Mouse (Mus musculus) limb, embryonic 11.5 days (tissue): ENCODE results near the gene Gm5741. TPM values are rescaled to one million over a fixed set of nuclear protein-coding genes. Genes with fewer than 3 reads are reported as not detected.

Source experiments
- ATAC-seq: fragments of 200-750 bp; cut with Nextera tagmentation; 2 replicates; pipeline ENCODE4 v1.8.0; 2017; ENCODE audit warnings: low read depth; ENCODE audit not compliant: insufficient number of reproducible peaks, low FRiP score, low TSS enrichment
- DNase-seq: peaks from one replicate; pipeline ENCODE4 v3.0.0-alpha.2; 2015; ENCODE audit warnings: low spot score
- H3K27ac ChIP-seq: fragments of 300-500 bp; sonication (generic); replicated peaks from 2 replicates; pipeline ENCODE4 v1.5.1; 2014; ENCODE audit warnings: low read depth, mild to moderate bottlenecking, low read length
- H3K27me3 ChIP-seq: fragments of 300-500 bp; sonication (generic); 2 replicates; pipeline ENCODE4 v1.6.1; 2014; ENCODE audit warnings: mild to moderate bottlenecking, low read length, mixed read lengths; ENCODE audit not compliant: control insufficient read depth, insufficient read depth
- H3K36me3 ChIP-seq: fragments of 300-500 bp; sonication (generic); 2 replicates; pipeline ENCODE4 v1.6.1; 2014; ENCODE audit warnings: mild to moderate bottlenecking, low read length, moderate library complexity, mixed read lengths; ENCODE audit not compliant: control insufficient read depth, insufficient read depth
- H3K4me1 ChIP-seq: fragments of 300-500 bp; sonication (generic); 2 replicates; pipeline ENCODE4 v1.6.1; 2014; ENCODE audit warnings: low read length, mixed read lengths; ENCODE audit not compliant: control insufficient read depth, insufficient read depth
- H3K4me2 ChIP-seq: fragments of 300-500 bp; sonication (generic); 2 replicates; pipeline ENCODE4 v1.6.1; 2014; ENCODE audit warnings: low read depth, mild to moderate bottlenecking, moderate library complexity; ENCODE audit not compliant: severe bottlenecking
- H3K4me3 ChIP-seq: fragments of 300-500 bp; sonication (generic); 2 replicates; pipeline ENCODE4 v1.5.1; 2014; ENCODE audit warnings: low read depth, low read length
- H3K9ac ChIP-seq: fragments of 300-500 bp; sonication (generic); 2 replicates; pipeline ENCODE4 v1.6.1; 2014; ENCODE audit warnings: mild to moderate bottlenecking, low read length
- H3K9me3 ChIP-seq: fragments of 300-500 bp; sonication (generic); 2 replicates; pipeline ENCODE4 v1.6.1; 2016; ENCODE audit warnings: low read length; ENCODE audit not compliant: control insufficient read depth
- WGBS: fragments of 180-500 bp; shearing (Covaris S2); extraction: QIAGEN DNeasy Blood & Tissue Kit; methylation state at CpG from one replicate; pipeline ENCODE4 v1.1.7; 2014; 5-methylcytosine and 5-hydroxymethylcytosine counted together
- polyA plus RNA-seq: library from polyadenylated mRNA; unstranded; fragments of >200 nt; fragmentation: Nextera tagmentation; extraction: Ambion mirVana; gene quantifications from 2 replicates; pipeline ENCODE4 v1.2.1, GENCODE M21; 2014

The Gm5741 gene
- polyA plus RNA-seq, 1 experiment from 2014 or later, result not detected

- Histone ChIP-seq H3K4me3 (peak overlapping the region; percentile 63), H3K36me3 (peaks cover 18% of the 10 kb centered on the region), H3K9me3 (no peaks in the 10 kb centered on the region), H3K9ac (peak overlapping the region; percentile 91), H3K4me1 (peaks cover 9% of the 10 kb centered on the region; the same call in 1 of the 2 replicates), H3K27me3 (no peaks in the 10 kb centered on the region), H3K4me2 (peak overlapping the region; percentile 87), H3K27ac (peak overlapping the region; percentile 99)
- under 1% methylated on average over 56 of the region's 57 CpGs for WGBS
- DNase-seq (peak; percentile 67), ATAC-seq (no peak)
These were observed 29.9 kb downstream of the Gm5741 start for GRCm38 (mm10) chr8:85037681-85038531.

- Histone ChIP-seq H3K36me3 (peaks cover 16% of the 10 kb centered on the region), H3K4me2 (peak overlapping the region; percentile 87), H3K4me3 (peak overlapping the region; percentile 63), H3K27ac (peak overlapping the region; percentile 99), H3K27me3 (no peaks in the 10 kb centered on the region), H3K9me3 (no peaks in the 10 kb centered on the region), H3K9ac (peak overlapping the region; percentile 91), H3K4me1 (peaks cover 9% of the 10 kb centered on the region; the same call in 1 of the 2 replicates)
- DNase-seq, result no peak
- peak; percentile 60 for ATAC-seq
- WGBS, result under 1% methylated on average over 14 of the region's 14 CpGs
These were observed 30.5 kb downstream of the Gm5741 start for GRCm38 (mm10) chr8:85037366-85037680.

- Histone ChIP-seq H3K4me2 (peak within 1 kb of the TSS; percentile 87), H3K4me1 (peaks cover 9% of the 10 kb centered on the region; the same call in 1 of the 2 replicates), H3K9me3 (no peaks in the 10 kb centered on the region), H3K36me3 (peaks cover 16% of the 10 kb centered on the region), H3K27me3 (no peaks in the 10 kb centered on the region), H3K27ac (peak within 1 kb of the TSS; percentile 99), H3K9ac (peak within 1 kb of the TSS; percentile 91), H3K4me3 (peak within 1 kb of the TSS; percentile 63)
- ATAC-seq (peak; percentile 92), DNase-seq (peak; percentile 90)
- WGBS, result under 1% methylated on average over 59 of the region's 59 CpGs
These were observed 30.9 kb downstream of the Gm5741 start, which contains the start of gene Tnpo2 for GRCm38 (mm10) chr8:85036718-85037365. Gene Tnpo2, plus strand, starts transcription at chr8:85036915.

- Histone ChIP-seq H3K4me3 (peak overlapping the region; percentile 63), H3K27me3 (no peaks in the 10 kb centered on the region), H3K36me3 (peaks cover 17% of the 10 kb centered on the region), H3K4me1 (peaks cover 9% of the 10 kb centered on the region; the same call in 1 of the 2 replicates), H3K4me2 (peak overlapping the region; percentile 65), H3K27ac (peak overlapping the region; percentile 72), H3K9me3 (no peaks in the 10 kb centered on the region), H3K9ac (peak overlapping the region; percentile 49)
- 0% methylated on average over 9 of the region's 9 CpGs for WGBS
- peak; percentile 37 for ATAC-seq
- DNase-seq, result no peak
These were observed 31.4 kb downstream of the Gm5741 start for GRCm38 (mm10) chr8:85036381-85036717.

GRCm38 (mm10) chr8:85035728-85036310, 32.0 kb downstream of the Gm5741 start:
- ATAC-seq (0 out of 2 replicates have a peak, but pooled peaks have one; percentile 3), DNase-seq (peak; percentile 58)
- under 1% methylated on average over 15 of the region's 15 CpGs for WGBS
- Histone ChIP-seq H3K4me2 (peak overlapping the region; percentile 65), H3K4me3 (peak overlapping the region; percentile 63), H3K4me1 (peaks cover 9% of the 10 kb centered on the region; the same call in 1 of the 2 replicates), H3K9me3 (no peaks in the 10 kb centered on the region), H3K9ac (peak overlapping the region; percentile 49), H3K36me3 (peaks cover 14% of the 10 kb centered on the region), H3K27me3 (no peaks in the 10 kb centered on the region), H3K27ac (peak overlapping the region; percentile 72)

- ATAC-seq, result no peak
- H3K9me3 ChIP-seq, result no peaks in the 10 kb centered on the region
- no peak overlapping the region for H3K27ac ChIP-seq
- peak overlapping the region; percentile 49 for H3K9ac ChIP-seq
- peak overlapping the region; percentile 63 for H3K4me3 ChIP-seq
- H3K4me1 ChIP-seq, result peaks cover 9% of the 10 kb centered on the region; the same call in 1 of the 2 replicates
- H3K27me3 ChIP-seq, result no peaks in the 10 kb centered on the region
- peak overlapping the region; percentile 65 for H3K4me2 ChIP-seq
- DNase-seq, result no peak
- 8% methylated on average over 12 of the region's 12 CpGs for WGBS
- peaks cover 12% of the 10 kb centered on the region; the same call in 1 of the 2 replicates for H3K36me3 ChIP-seq
These were observed 32.5 kb downstream of the Gm5741 start for GRCm38 (mm10) chr8:85035165-85035727.

GRCm38 (mm10) chr8:85034764-85035163, 33.0 kb downstream of the Gm5741 start:
- H3K4me3 ChIP-seq, result peak overlapping the region; percentile 63
- ATAC-seq (no peak), DNase-seq (peak; percentile 86)
- no peaks in the 10 kb centered on the region for H3K27me3 ChIP-seq
- H3K4me1 ChIP-seq, result peaks cover 9% of the 10 kb centered on the region; the same call in 1 of the 2 replicates
- no peaks in the 10 kb centered on the region for H3K9me3 ChIP-seq
- H3K36me3 ChIP-seq, result peaks cover 15% of the 10 kb centered on the region; the same call in 1 of the 2 replicates
- WGBS, result 5% methylated on average over 13 of the region's 13 CpGs
- H3K4me2 ChIP-seq, result peak overlapping the region; percentile 65
- peak overlapping the region; percentile 40; the same call in 1 of the 2 replicates for H3K9ac ChIP-seq
- no peak overlapping the region for H3K27ac ChIP-seq

GRCm38 (mm10) chr8:85033867-85034266, 33.9 kb downstream of the Gm5741 start:
- no peak overlapping the region for H3K9ac ChIP-seq
- H3K27me3 ChIP-seq, result no peaks in the 10 kb centered on the region
- peaks cover 8% of the 10 kb centered on the region; the same call in 1 of the 2 replicates for H3K4me1 ChIP-seq
- peaks cover 19% of the 10 kb centered on the region for H3K36me3 ChIP-seq
- no peak overlapping the region for H3K4me3 ChIP-seq
- 62% methylated on average over 1 of the region's 1 CpGs for WGBS
- no peaks in the 10 kb centered on the region for H3K9me3 ChIP-seq
- no peak for ATAC-seq
- H3K4me2 ChIP-seq, result no peak overlapping the region
- no peak for DNase-seq
- H3K27ac ChIP-seq, result no peak overlapping the region
